Mouse (Mus musculus) embryo, embryonic 11 days (tissue): ENCODE data around the gene B3galnt1.

ENCODE experiments used
- DNase-seq: peaks from one replicate; pipeline ENCODE4 v3.0.0-alpha.2; 2015

Gene B3galnt1

GRCm38 (mm10) chr3:69561686-69562085 is 37.1 kb downstream of the B3galnt1 start:
- DNase-seq, result peak; percentile 21

GRCm38 (mm10) chr3:69559975-69560330 is 38.8 kb downstream of the B3galnt1 start:
- DNase-seq, result no peak

GRCm38 (mm10) chr3:69559316-69559974 is 39.3 kb downstream of the B3galnt1 start:
- DNase-seq, result no peak

- DNase-seq, result no peak
Measured at GRCm38 (mm10) chr3:69556092-69556778, 42.5 kb downstream of the B3galnt1 start.

GRCm38 (mm10) chr3:69555511-69555910 is 43.2 kb downstream of the B3galnt1 start:
- DNase-seq, result no peak

- no peak for DNase-seq
Measured at GRCm38 (mm10) chr3:69549602-69550001, 49.2 kb downstream of the B3galnt1 start.

- DNase-seq, result no peak
Measured at GRCm38 (mm10) chr3:69548704-69549455, 49.9 kb downstream of the B3galnt1 start.

- DNase-seq, result no peak
Measured at GRCm38 (mm10) chr3:69545017-69545416, 53.7 kb downstream of the B3galnt1 start.

- no peak for DNase-seq
Measured at GRCm38 (mm10) chr3:69543730-69544129, 55.0 kb downstream of the B3galnt1 start.

- no peak for DNase-seq
Measured at GRCm38 (mm10) chr3:69542962-69543361, 55.8 kb downstream of the B3galnt1 start.

- peak; percentile 68 for DNase-seq
Measured at GRCm38 (mm10) chr3:69535941-69536647, 62.7 kb downstream of the B3galnt1 start.

- DNase-seq, result no peak
Measured at GRCm38 (mm10) chr3:69535486-69535885, 63.3 kb downstream of the B3galnt1 start.

GRCm38 (mm10) chr3:69532687-69533086 is 66.1 kb downstream of the B3galnt1 start:
- DNase-seq, result no peak

- no peak for DNase-seq
Measured at GRCm38 (mm10) chr3:69531511-69531910, 67.2 kb downstream of the B3galnt1 start.

- no peak for DNase-seq
Measured at GRCm38 (mm10) chr3:69529576-69529975, 69.2 kb downstream of the B3galnt1 start.

GRCm38 (mm10) chr3:69527384-69527783 is 71.4 kb downstream of the B3galnt1 start:
- no peak for DNase-seq

- DNase-seq, result no peak
Measured at GRCm38 (mm10) chr3:69525072-69525529, 73.7 kb downstream of the B3galnt1 start.

GRCm38 (mm10) chr3:69524356-69525071 is 74.2 kb downstream of the B3galnt1 start:
- DNase-seq, result no peak
